13 mouse cellular contexts compared by ENCODE assay signal in genomic region chr8:121848495-121848894, GRCm38 (mm10). TPM values are rescaled to one million over a fixed set of nuclear protein-coding genes. Genes with fewer than 3 reads are reported as not detected.
DNase-seq lines count a peak whose midpoint lies in the region; ATAC-seq and TF ChIP-seq lines count a peak whose summit lies in the region.
"Had no signal": no experiment of that assay in that cellular context is flagged by ENCODE, and none has a peak within 500 bp of the region (broad histone marks: within the 10 kb centered on the region; RNA-seq: fewer than 3 reads in every experiment).

No protein-coding gene starts in this region.

- TF ChIP-seq POLR2A in lung, adult 2 months (IDR thresholded peaks at IDR 0.05; ENCODE audit: borderline replicate concordance, extremely low read depth, low read depth, low read length), result no peak

- WGBS in lung, adult 2 months, result 46% methylated on average over 10 of the region's 10 CpGs

- no peak for TF ChIP-seq CTCF in lung, adult 2 months (IDR thresholded peaks at IDR 0.05; ENCODE audit: insufficient read depth, low read length)

- no peak overlapping the region for H3K4me3 ChIP-seq in lung, adult 2 months (replicated peaks; ENCODE audit: extremely low read depth, low read depth, low read length)
- H3K4me3 ChIP-seq: embryonic facial prominence, embryonic 15.5 days had no signal

- peak; percentile 48 for ATAC-seq in megakaryocyte progenitor cell, adult 5-6 weeks (replicated peaks; ENCODE audit: poor library complexity)
- ATAC-seq: forebrain, embryonic 16.5 days; hindbrain, embryonic 16.5 days had no signal

- peak; percentile 36 for DNase-seq in lung, postnatal 10 days
- no peak for DNase-seq in lung, adult 2 months
- DNase-seq in CD4-positive helper T cell, adult 2 months (ENCODE audit: low read depth, low spot score), result peak; percentile 16
- peak; percentile 67 for DNase-seq in adipocyte (ENCODE audit: low spot score)
- no peak for DNase-seq in gastrocnemius, postnatal 4 days (ENCODE audit: low spot score in 2 of 2)
- DNase-seq in layer of hippocampus, adult 18-20 months (ENCODE audit: low spot score in 2 of 2), result no peak
- DNase-seq: cerebellum, postnatal 36 days; gastrocnemius, postnatal 36 days; right cerebral cortex, postnatal 25 days had no signal

- peaks cover 3% of the 10 kb centered on the region; the same call in 1 of the 2 replicates for H3K4me1 ChIP-seq in lung, adult 2 months (ENCODE audit: control insufficient read depth, insufficient read depth, low read length)

RNA-seq across cellular contexts. Expression of gene Klhdc4, which starts 19.1 kb away (rescaled TPM):
- 32.9 and 36.1 TPM in 2 replicates for polyA plus RNA-seq in lung, adult 2 months (2012; rRNA removed)
- total RNA-seq in megakaryocyte progenitor cell, adult 5-6 weeks (2015), result 16.5 and 18.6 TPM in 2 replicates
- total RNA-seq in megakaryocyte progenitor cell, adult 5-6 weeks (2017), result 46.1 and 46.9 TPM in 2 replicates
- total RNA-seq in gastrocnemius, postnatal 4 days (2021), result 10 to 100 TPM; 17.5 to 19.0 TPM
- total RNA-seq in layer of hippocampus, adult 18-20 months (2021), result 10 to 100 TPM; 27.0 to 27.9 TPM

RNA-seq across cellular contexts. Expression of gene Slc7a5, which starts 59.0 kb away (rescaled TPM):
- polyA plus RNA-seq in lung, adult 2 months (2012; rRNA removed), result 11.4 and 12.1 TPM in 2 replicates
- total RNA-seq in megakaryocyte progenitor cell, adult 5-6 weeks (2015), result 46.4 and 57.5 TPM in 2 replicates
- 25.8 and 31.7 TPM in 2 replicates for total RNA-seq in megakaryocyte progenitor cell, adult 5-6 weeks (2017)
- total RNA-seq in gastrocnemius, postnatal 4 days (2021), result 10 to 100 TPM; 21.9 to 22.4 TPM
- total RNA-seq in layer of hippocampus, adult 18-20 months (2021), result 10 to 100 TPM; 52.8 to 55.7 TPM

Comparison
In these comparisons a context has a peak if more than half of its experiments do, and no peak if none do; other contexts are left out.
1. DNase-seq: peak in lung, postnatal 10 days (single experiment), CD4-positive helper T cell, adult 2 months (single experiment) and adipocyte (single experiment); none in lung, adult 2 months (single experiment), gastrocnemius, postnatal 4 days (0 of 2) and layer of hippocampus, adult 18-20 months (0 of 2).